Mouse (Mus musculus) gastrocnemius, postnatal 4 days (tissue): ENCODE data around the gene Lrrtm3. TPM values are rescaled to one million over a fixed set of nuclear protein-coding genes. Genes with fewer than 3 reads are reported as not detected.

Experiments
- DNase-seq, 2 experiments: peaks; one replicate each; pipeline ENCODE4 v3.0.0; 2021 to 2022; ENCODE audit warnings: low spot score in 2 of 2, mixed read lengths in 2 of 2
- total RNA-seq, 2 experiments: library from RNA; stranded (reverse); gene quantifications; 2 replicates each; pipeline ENCODE4 v1.2.3; 2021

Lrrtm3 gene
- total RNA-seq, 2 experiments from 2014 or later, result 0.91 to 1.0 TPM

- DNase-seq, result no peak
Observed at GRCm38 (mm10) chr10:64049151-64049550, 40.9 kb downstream of the Lrrtm3 start.

- no peak for DNase-seq
Observed at GRCm38 (mm10) chr10:64041892-64042291, 48.2 kb downstream of the Lrrtm3 start.

GRCm38 (mm10) chr10:64041218-64041617 is 48.9 kb downstream of the Lrrtm3 start:
- no peak for DNase-seq

GRCm38 (mm10) chr10:64039760-64040535 is 50.1 kb downstream of the Lrrtm3 start:
- peak in 1 of 2 experiments; percentile 30 for DNase-seq

- DNase-seq, result no peak
Observed at GRCm38 (mm10) chr10:64030901-64031300, 59.2 kb downstream of the Lrrtm3 start.

GRCm38 (mm10) chr10:64023340-64023739 is 66.7 kb downstream of the Lrrtm3 start:
- DNase-seq, result no peak

GRCm38 (mm10) chr10:64020347-64020746 is 69.7 kb downstream of the Lrrtm3 start:
- no peak for DNase-seq

GRCm38 (mm10) chr10:64001996-64002395 is 88.1 kb downstream of the Lrrtm3 start:
- DNase-seq, result no peak

GRCm38 (mm10) chr10:64001531-64001930 is 88.5 kb downstream of the Lrrtm3 start:
- DNase-seq, result no peak

- no peak for DNase-seq
Observed at GRCm38 (mm10) chr10:63994251-63994650, 95.8 kb downstream of the Lrrtm3 start.

- no peak for DNase-seq
Observed at GRCm38 (mm10) chr10:63985576-63985975, 104.5 kb downstream of the Lrrtm3 start.

GRCm38 (mm10) chr10:63979410-63979809 is 110.7 kb downstream of the Lrrtm3 start:
- DNase-seq, result no peak

- no peak for DNase-seq
Observed at GRCm38 (mm10) chr10:63978969-63979368, 111.1 kb downstream of the Lrrtm3 start.

- DNase-seq, result no peak
Observed at GRCm38 (mm10) chr10:63978535-63978934, 111.5 kb downstream of the Lrrtm3 start.

GRCm38 (mm10) chr10:63978101-63978500 is 112.0 kb downstream of the Lrrtm3 start:
- no peak for DNase-seq

- no peak for DNase-seq
Observed at GRCm38 (mm10) chr10:63972300-63972699, 117.8 kb downstream of the Lrrtm3 start.

GRCm38 (mm10) chr10:63954308-63954930 is 135.7 kb downstream of the Lrrtm3 start:
- peak in 1 of 2 experiments; percentile 47 for DNase-seq

- DNase-seq, result no peak
Observed at GRCm38 (mm10) chr10:63951481-63951880, 138.6 kb downstream of the Lrrtm3 start.

- DNase-seq, result peak in 1 of 2 experiments; percentile 8
Observed at GRCm38 (mm10) chr10:63950867-63951266, 139.2 kb downstream of the Lrrtm3 start.

- DNase-seq, result no peak
Observed at GRCm38 (mm10) chr10:63947266-63947665, 142.8 kb downstream of the Lrrtm3 start.

GRCm38 (mm10) chr10:63945534-63945933 is 144.5 kb downstream of the Lrrtm3 start:
- no peak for DNase-seq

- no peak for DNase-seq
Observed at GRCm38 (mm10) chr10:63933946-63934345, 156.1 kb downstream of the Lrrtm3 start.

GRCm38 (mm10) chr10:63927334-63927733 is 162.7 kb downstream of the Lrrtm3 start, which contains the start of gene Gm10118:
TSS of gene Gm10118 (minus strand) at chr10:63927434.
- no peak for DNase-seq
